Mouse (Mus musculus) brain, embryonic 14.5 days (tissue): ENCODE results near the gene H6pd.

Experiments
- CTCF ChIP-seq: fragments of 200-500 bp; IDR thresholded peaks from 2 replicates; pipeline ENCODE4 v1.5.1; 2012; ENCODE audit warnings: inconsistent platforms, mild to moderate bottlenecking, moderate library complexity, borderline replicate concordance; ENCODE audit not compliant: insufficient read depth, insufficient read length; ENCODE audit errors: extremely low read depth
- POLR2A ChIP-seq: fragments of 200-500 bp; IDR thresholded peaks from 2 replicates; pipeline ENCODE4 v1.6.1; 2012; ENCODE audit warnings: mild to moderate bottlenecking, inconsistent platforms, borderline replicate concordance; ENCODE audit not compliant: poor library complexity, insufficient read depth, insufficient read length, severe bottlenecking; ENCODE audit errors: extremely low read depth

DNA sequence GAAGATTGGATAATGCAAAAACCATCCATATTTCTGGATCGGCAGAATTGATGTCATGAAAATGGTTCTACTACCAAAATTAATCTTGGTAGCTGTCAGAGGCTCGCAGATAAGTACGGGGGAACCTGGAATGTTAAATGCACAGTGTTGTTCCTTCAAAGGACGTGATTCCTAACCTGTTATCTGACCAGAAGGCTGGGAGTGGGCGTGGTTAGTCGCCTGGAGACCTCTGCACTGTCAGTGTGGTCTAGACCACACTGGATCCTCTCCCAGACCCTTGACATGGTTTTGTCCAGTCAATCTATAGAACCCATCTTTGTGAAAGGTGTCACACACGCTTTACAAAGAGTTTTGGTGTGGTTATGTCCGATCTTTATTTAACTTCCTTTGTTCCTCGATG is 37.4 kb downstream of the H6pd start:
- no peak for TF ChIP-seq POLR2A
- no peak for TF ChIP-seq CTCF
